Mouse (Mus musculus): ENCODE measurements at regions not wholly inside any gene's neighbourhood (a gene's known extent, or its start where the extent isn't known, plus 50 kb on each side); places are given as distances from the start of the nearest gene placed in this dataset.
"Not testable (repeated sequence)": the region's sequence is repeated elsewhere in the genome, so short reads cannot be mapped to it uniquely, and the experiment has no call there.

GRCm38 (mm10) chr14:53303179-53303578, 807.6 kb upstream of the Olfr1507 start:
- not testable (repeated sequence) for DNase-seq

- DNase-seq = not testable (repeated sequence)
Observed at GRCm38 (mm10) chr14:53302491-53302829, 806.9 kb upstream of the Olfr1507 start.

GRCm38 (mm10) chr14:53301722-53302490, 806.4 kb upstream of the Olfr1507 start:
- DNase-seq = not testable (repeated sequence)

GRCm38 (mm10) chr14:53301110-53301509, 805.6 kb upstream of the Olfr1507 start:
- not testable (repeated sequence) for DNase-seq

GRCm38 (mm10) chr14:53299735-53300134, 804.2 kb upstream of the Olfr1507 start:
- DNase-seq = not testable (repeated sequence)

- DNase-seq = not testable (repeated sequence)
Observed at GRCm38 (mm10) chr14:53283350-53284141, 788.0 kb upstream of the Olfr1507 start.

GRCm38 (mm10) chr14:53273218-53273617, 777.7 kb upstream of the Olfr1507 start:
- DNase-seq = not testable (repeated sequence)

GRCm38 (mm10) chr14:53267693-53268092, 772.1 kb upstream of the Olfr1507 start:
- not testable (repeated sequence) for DNase-seq

- DNase-seq = not testable (repeated sequence)
Observed at GRCm38 (mm10) chr14:53255962-53256361, 760.4 kb upstream of the Olfr1507 start.

- DNase-seq = not testable (repeated sequence)
Observed at GRCm38 (mm10) chr14:53253470-53253869, 757.9 kb upstream of the Olfr1507 start.

- not testable (repeated sequence) for DNase-seq
Observed at GRCm38 (mm10) chr14:53231142-53231541, 735.6 kb upstream of the Olfr1507 start.

GRCm38 (mm10) chr14:53224789-53225188, 729.2 kb upstream of the Olfr1507 start:
- DNase-seq = not testable (repeated sequence)

- not testable (repeated sequence) for DNase-seq
Observed at GRCm38 (mm10) chr14:53210554-53210953, 715.0 kb upstream of the Olfr1507 start.

GRCm38 (mm10) chr14:53209258-53209657, 713.7 kb upstream of the Olfr1507 start:
- not testable (repeated sequence) for DNase-seq

GRCm38 (mm10) chr14:53190931-53191330, 695.4 kb upstream of the Olfr1507 start:
- not testable (repeated sequence) for DNase-seq

- DNase-seq = not testable (repeated sequence)
Observed at GRCm38 (mm10) chr14:53174099-53174498, 678.5 kb upstream of the Olfr1507 start.

GRCm38 (mm10) chr14:53166327-53166726, 670.8 kb upstream of the Olfr1507 start:
- DNase-seq = not testable (repeated sequence)

- DNase-seq = not testable (repeated sequence)
Observed at GRCm38 (mm10) chr14:53159012-53159411, 663.5 kb upstream of the Olfr1507 start.

GRCm38 (mm10) chr14:53134783-53135182, 639.2 kb upstream of the Olfr1507 start:
- DNase-seq = not testable (repeated sequence)

GRCm38 (mm10) chr14:53132390-53132789, 636.8 kb upstream of the Olfr1507 start:
- peak; percentile 10 for DNase-seq

GRCm38 (mm10) chr14:53121704-53122103, 626.2 kb upstream of the Olfr1507 start:
- peak; percentile 22 for DNase-seq

GRCm38 (mm10) chr14:53109732-53110131, 614.2 kb upstream of the Olfr1507 start:
- not testable (repeated sequence) for DNase-seq

GRCm38 (mm10) chr14:53101362-53101761, 605.8 kb upstream of the Olfr1507 start:
- not testable (repeated sequence) for DNase-seq

Data from adrenal gland, postnatal 25 days (tissue).